Mouse (Mus musculus) brain, embryonic 18.5 days (tissue): ENCODE results near the gene Ppp1r14d.

Source experiments
- DNase-seq: peaks from one replicate; pipeline ENCODE4 v3.0.0-alpha.2; 2012; ENCODE audit warnings: low read depth, low spot score

Ppp1r14d gene

GRCm38 (mm10) chr2:119172862-119173576 is 56.7 kb downstream of the Ppp1r14d start:
- DNase-seq, result no peak

DNA sequence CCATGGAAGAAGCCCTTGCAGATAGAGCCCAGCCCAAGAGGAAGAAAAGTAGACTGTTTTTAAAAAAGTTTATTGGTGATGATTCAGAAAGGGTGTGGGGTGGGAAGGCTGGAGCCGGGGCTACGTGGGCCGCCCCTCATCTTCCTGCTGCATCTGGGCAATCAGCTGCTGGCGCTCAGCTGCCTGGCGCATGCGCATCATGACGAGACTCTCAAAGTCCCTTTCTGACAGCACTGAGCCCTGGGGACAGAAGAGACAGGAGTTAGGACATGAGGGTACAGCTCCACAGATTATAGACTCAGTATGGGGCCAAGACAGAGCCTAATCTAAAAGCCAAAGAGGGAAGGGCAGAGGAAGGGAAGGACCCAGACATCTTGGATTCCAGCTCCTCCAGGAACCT is 57.3 kb downstream of the Ppp1r14d start:
- DNase-seq, result no peak

- DNase-seq, result no peak
Observed at GRCm38 (mm10) chr2:119171574-119171973, 58.1 kb downstream of the Ppp1r14d start.

DNA sequence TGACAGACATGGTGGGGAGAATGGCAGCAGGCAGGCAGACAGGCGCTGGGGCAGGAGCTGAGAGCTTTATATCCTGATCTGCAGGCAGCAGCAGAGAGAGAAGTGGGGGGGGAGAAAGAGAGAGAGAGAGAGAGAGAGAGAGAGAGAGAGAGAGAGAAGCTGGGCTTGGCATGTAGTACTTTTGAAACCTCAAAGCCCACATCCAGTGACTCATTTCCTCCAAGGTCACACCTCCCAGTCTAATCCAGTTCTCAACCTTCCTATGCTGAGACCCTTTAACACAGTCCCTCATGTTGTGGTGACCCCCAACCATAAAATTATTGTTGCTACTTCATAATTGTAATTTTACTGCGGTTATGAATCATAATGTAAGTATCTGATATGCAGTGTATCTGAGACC is 59.4 kb downstream of the Ppp1r14d start:
- DNase-seq, result no peak
